Mouse (Mus musculus): ENCODE data around the gene Myo10. TPM values are rescaled to one million over a fixed set of nuclear protein-coding genes. Genes with fewer than 3 reads are reported as not detected.
A peak's percentile ranks its signal among the peaks of the same experiment; 100 is the strongest.

The Myo10 gene
- polyA plus RNA-seq, 1 experiment = 26.1 TPM

- Histone ChIP-seq H3K4me3 (ENCODE audit: control insufficient read depth, insufficient read depth, low read length) (no peak overlapping the region), H3K27ac (ENCODE audit: control insufficient read depth, insufficient read depth, low read length) (no peak overlapping the region)
- no peak for DNase-seq
Observed at GRCm38 (mm10) chr15:25680269-25680818, 58.0 kb downstream of the Myo10 start.

GRCm38 (mm10) chr15:25682953-25683507 is 60.7 kb downstream of the Myo10 start:
- TF ChIP-seq CTCF (IDR thresholded peaks at IDR 0.05; ENCODE audit: borderline replicate concordance, control insufficient read depth, extremely low read depth, insufficient read depth, low read length, poor library complexity) = no peak
- no peak for TF ChIP-seq POLR2A (IDR thresholded peaks at IDR 0.05; ENCODE audit: control insufficient read depth, extremely low read depth, insufficient read depth, low read length, poor library complexity)
- WGBS = 95% methylated on average over 13 of the region's 13 CpGs

More at GRCm38 (mm10) chr15:25680269-25680818, 58.0 kb downstream of the Myo10 start:
- TF ChIP-seq POLR2A (IDR thresholded peaks at IDR 0.05; ENCODE audit: control insufficient read depth, extremely low read depth, insufficient read depth, low read length, poor library complexity) (no peak), CTCF (IDR thresholded peaks at IDR 0.05; ENCODE audit: borderline replicate concordance, control insufficient read depth, extremely low read depth, insufficient read depth, low read length, poor library complexity) (no peak)
- no peaks in the 10 kb centered on the region for H3K27me3 ChIP-seq (ENCODE audit: control insufficient read depth, insufficient read depth, low read length)
- H3K4me1 ChIP-seq (replicated peaks; ENCODE audit: control insufficient read depth, insufficient read depth, low read length) = peaks cover 3% of the 10 kb centered on the region; the same call in 1 of the 2 replicates
- H3K36me3 ChIP-seq (ENCODE audit: control insufficient read depth, insufficient read depth, low read length) = no peaks in the 10 kb centered on the region
- 70% methylated on average over 10 of the region's 10 CpGs for WGBS

GRCm38 (mm10) chr15:25685186-25685585 is 62.9 kb downstream of the Myo10 start:
- no peak overlapping the region for H3K4me3 ChIP-seq (ENCODE audit: control insufficient read depth, insufficient read depth, low read length)
- H3K4me1 ChIP-seq (replicated peaks; ENCODE audit: control insufficient read depth, insufficient read depth, low read length) = peaks cover under 1% of the 10 kb centered on the region; the same call in 1 of the 2 replicates
- no peak for DNase-seq
- 93% methylated on average over 9 of the region's 9 CpGs for WGBS
- no peak overlapping the region for H3K27ac ChIP-seq (ENCODE audit: control insufficient read depth, insufficient read depth, low read length)
- H3K27me3 ChIP-seq (ENCODE audit: control insufficient read depth, insufficient read depth, low read length) = no peaks in the 10 kb centered on the region
- H3K36me3 ChIP-seq (ENCODE audit: control insufficient read depth, insufficient read depth, low read length) = no peaks in the 10 kb centered on the region
- TF ChIP-seq CTCF (IDR thresholded peaks at IDR 0.05; ENCODE audit: borderline replicate concordance, control insufficient read depth, extremely low read depth, insufficient read depth, low read length, poor library complexity) (no peak), POLR2A (IDR thresholded peaks at IDR 0.05; ENCODE audit: control insufficient read depth, extremely low read depth, insufficient read depth, low read length, poor library complexity) (no peak)

More at GRCm38 (mm10) chr15:25682953-25683507, 60.7 kb downstream of the Myo10 start:
- peaks cover 3% of the 10 kb centered on the region; the same call in 1 of the 2 replicates for H3K4me1 ChIP-seq (replicated peaks; ENCODE audit: control insufficient read depth, insufficient read depth, low read length)
- no peak overlapping the region for H3K4me3 ChIP-seq (ENCODE audit: control insufficient read depth, insufficient read depth, low read length)
- no peak for DNase-seq
- H3K27ac ChIP-seq (ENCODE audit: control insufficient read depth, insufficient read depth, low read length) = no peak overlapping the region
- no peaks in the 10 kb centered on the region for H3K36me3 ChIP-seq (ENCODE audit: control insufficient read depth, insufficient read depth, low read length)
- H3K27me3 ChIP-seq (ENCODE audit: control insufficient read depth, insufficient read depth, low read length) = no peaks in the 10 kb centered on the region

- no peaks in the 10 kb centered on the region for H3K27me3 ChIP-seq (ENCODE audit: control insufficient read depth, insufficient read depth, low read length)
- TF ChIP-seq POLR2A (IDR thresholded peaks at IDR 0.05; ENCODE audit: control insufficient read depth, extremely low read depth, insufficient read depth, low read length, poor library complexity) (no peak), CTCF (IDR thresholded peaks at IDR 0.05; ENCODE audit: borderline replicate concordance, control insufficient read depth, extremely low read depth, insufficient read depth, low read length, poor library complexity) (no peak)
- 87% methylated on average over 9 of the region's 9 CpGs for WGBS
- DNase-seq = no peak
- no peak overlapping the region for H3K4me3 ChIP-seq (ENCODE audit: control insufficient read depth, insufficient read depth, low read length)
- H3K4me1 ChIP-seq (replicated peaks; ENCODE audit: control insufficient read depth, insufficient read depth, low read length) = peaks cover 15% of the 10 kb centered on the region
- H3K27ac ChIP-seq (ENCODE audit: control insufficient read depth, insufficient read depth, low read length) = peak overlapping the region; percentile 19; the same call in 1 of the 2 replicates
- no peaks in the 10 kb centered on the region for H3K36me3 ChIP-seq (ENCODE audit: control insufficient read depth, insufficient read depth, low read length)
Observed at GRCm38 (mm10) chr15:25688424-25689283, 66.3 kb downstream of the Myo10 start.

- 91% methylated on average over 8 of the region's 8 CpGs for WGBS
- DNase-seq = no peak
- no peaks in the 10 kb centered on the region for H3K27me3 ChIP-seq (ENCODE audit: control insufficient read depth, insufficient read depth, low read length)
- H3K4me3 ChIP-seq (ENCODE audit: control insufficient read depth, insufficient read depth, low read length) = no peak overlapping the region
- H3K27ac ChIP-seq (ENCODE audit: control insufficient read depth, insufficient read depth, low read length) = no peak overlapping the region
- no peaks in the 10 kb centered on the region for H3K36me3 ChIP-seq (ENCODE audit: control insufficient read depth, insufficient read depth, low read length)
- H3K4me1 ChIP-seq (replicated peaks; ENCODE audit: control insufficient read depth, insufficient read depth, low read length) = peaks cover 20% of the 10 kb centered on the region
- TF ChIP-seq CTCF (IDR thresholded peaks at IDR 0.05; ENCODE audit: borderline replicate concordance, control insufficient read depth, extremely low read depth, insufficient read depth, low read length, poor library complexity) (no peak), POLR2A (IDR thresholded peaks at IDR 0.05; ENCODE audit: control insufficient read depth, extremely low read depth, insufficient read depth, low read length, poor library complexity) (no peak)
Observed at GRCm38 (mm10) chr15:25689477-25689876, 67.2 kb downstream of the Myo10 start.

- no peaks in the 10 kb centered on the region for H3K36me3 ChIP-seq (ENCODE audit: control insufficient read depth, insufficient read depth, low read length)
- H3K27ac ChIP-seq (ENCODE audit: control insufficient read depth, insufficient read depth, low read length) = no peak overlapping the region
- DNase-seq = no peak
- H3K4me1 ChIP-seq (replicated peaks; ENCODE audit: control insufficient read depth, insufficient read depth, low read length) = peaks cover 20% of the 10 kb centered on the region
- 92% methylated on average over 15 of the region's 15 CpGs for WGBS
- no peak overlapping the region for H3K4me3 ChIP-seq (ENCODE audit: control insufficient read depth, insufficient read depth, low read length)
- no peak for TF ChIP-seq POLR2A (IDR thresholded peaks at IDR 0.05; ENCODE audit: control insufficient read depth, extremely low read depth, insufficient read depth, low read length, poor library complexity)
- TF ChIP-seq CTCF (IDR thresholded peaks at IDR 0.05; ENCODE audit: borderline replicate concordance, control insufficient read depth, extremely low read depth, insufficient read depth, low read length, poor library complexity) = no peak
- no peaks in the 10 kb centered on the region for H3K27me3 ChIP-seq (ENCODE audit: control insufficient read depth, insufficient read depth, low read length)
Observed at GRCm38 (mm10) chr15:25690066-25690745, 67.9 kb downstream of the Myo10 start.
